9 mouse cellular contexts compared by ENCODE assay signal in the genomic region with DNA sequence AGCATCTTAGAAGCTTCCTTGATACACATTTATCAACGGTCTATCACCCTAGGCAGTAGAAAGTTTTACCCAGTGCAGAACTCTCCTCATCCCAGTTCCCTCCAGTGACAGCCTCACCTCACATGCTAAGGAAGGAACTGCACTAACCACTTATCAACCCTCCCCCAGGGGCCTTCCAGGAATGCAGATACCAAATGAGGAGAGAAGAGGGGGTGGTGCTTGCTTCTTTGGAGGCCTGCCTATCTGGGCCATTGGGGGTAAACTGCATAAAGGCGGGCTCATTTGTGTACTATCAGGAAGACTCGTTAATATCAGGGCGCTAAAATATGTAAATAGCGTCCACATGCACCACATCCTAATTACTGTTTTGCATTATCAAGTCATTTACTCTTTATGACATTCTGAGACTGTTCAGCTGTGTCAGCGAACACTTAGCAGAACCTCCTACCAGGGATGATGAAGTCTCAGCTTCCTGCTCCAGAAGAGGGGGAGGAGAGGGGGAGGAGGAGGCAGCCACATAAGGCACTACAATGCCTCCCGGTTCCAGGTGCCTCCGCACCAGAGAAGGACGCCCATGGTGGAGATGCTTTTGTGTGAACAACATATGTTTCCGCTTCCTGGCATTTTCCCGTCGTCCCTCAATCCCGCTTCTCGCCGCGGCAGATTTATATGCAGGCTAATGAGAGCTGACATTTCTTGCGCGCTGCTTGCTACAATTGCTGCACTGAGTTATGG.
DNase-seq lines count a peak whose midpoint lies in the region; ATAC-seq and TF ChIP-seq lines count a peak whose summit lies in the region.
"Had no signal": no experiment of that assay in that cellular context is flagged by ENCODE, and none has a peak within 500 bp of the region (broad histone marks: within the 10 kb centered on the region; RNA-seq: fewer than 3 reads in every experiment).

No protein-coding gene starts in this region.

- 40% methylated on average over 18 of the region's 18 CpGs for WGBS in lung, embryonic 15.5 days
- WGBS in embryonic facial prominence, embryonic 14.5 days, result 42% methylated on average over 18 of the region's 18 CpGs
- WGBS in olfactory bulb, adult 2 months, result 25% methylated on average over 18 of the region's 18 CpGs
- 48% methylated on average over 18 of the region's 18 CpGs for WGBS in thymus, adult 2 months

- H3K27me3 ChIP-seq in lung, embryonic 15.5 days, result no peaks in the 10 kb centered on the region
- no peaks in the 10 kb centered on the region for H3K27me3 ChIP-seq in embryonic facial prominence, embryonic 14.5 days (replicated peaks; ENCODE audit: control insufficient read depth, insufficient read depth, low read length)
- H3K27me3 ChIP-seq in thymus, adult 2 months (ENCODE audit: control insufficient read depth, insufficient read depth, low read length), result no peaks in the 10 kb centered on the region

- H3K4me1 ChIP-seq in lung, embryonic 15.5 days, result 0 out of 2 replicates have a peak, but pooled peaks cover 3% of the 10 kb centered on the region
- peaks cover 5% of the 10 kb centered on the region; the same call in 1 of the 2 replicates for H3K4me1 ChIP-seq in embryonic facial prominence, embryonic 14.5 days (ENCODE audit: control insufficient read depth, insufficient read depth, low read length)
- H3K4me1 ChIP-seq in olfactory bulb, adult 2 months (ENCODE audit: control insufficient read depth, insufficient read depth, low read length), result peaks cover 10% of the 10 kb centered on the region
- H3K4me1 ChIP-seq in thymus, adult 2 months (replicated peaks; ENCODE audit: control insufficient read depth, insufficient read depth, low read length), result no peaks in the 10 kb centered on the region

- no peak for TF ChIP-seq CTCF in olfactory bulb, adult 2 months (IDR thresholded peaks at IDR 0.05; ENCODE audit: insufficient read depth, low read depth, low read length)
- TF ChIP-seq CTCF in thymus, adult 2 months (IDR thresholded peaks at IDR 0.05; ENCODE audit: borderline replicate concordance, control insufficient read depth, extremely low read depth, insufficient read depth, low read length, poor library complexity), result no peak
- no peak for TF ChIP-seq CTCF in gastrocnemius, adult 2 months (IDR thresholded peaks at IDR 0.05)

- H3K9me3 ChIP-seq in lung, embryonic 15.5 days, result no peaks in the 10 kb centered on the region
- H3K9me3 ChIP-seq in embryonic facial prominence, embryonic 14.5 days (ENCODE audit: control insufficient read depth, low read length), result no peaks in the 10 kb centered on the region

- no peak for TF ChIP-seq POLR2A in olfactory bulb, adult 2 months (IDR thresholded peaks at IDR 0.05; ENCODE audit: insufficient read depth, low read depth, low read length)
- no peak for TF ChIP-seq POLR2A in thymus, adult 2 months (IDR thresholded peaks at IDR 0.05; ENCODE audit: control insufficient read depth, extremely low read depth, insufficient read depth, low read length, poor library complexity)

- H3K9ac ChIP-seq in lung, embryonic 15.5 days, result no peak overlapping the region
- H3K9ac ChIP-seq in embryonic facial prominence, embryonic 14.5 days (ENCODE audit: low read depth, low read length), result no peak overlapping the region
- H3K9ac ChIP-seq: liver, embryonic 14.5 days had no signal

- H3K27ac ChIP-seq in lung, embryonic 15.5 days, result no peak overlapping the region
- no peak overlapping the region for H3K27ac ChIP-seq in embryonic facial prominence, embryonic 14.5 days (replicated peaks; ENCODE audit: low read depth, low read length)
- no peak overlapping the region for H3K27ac ChIP-seq in olfactory bulb, adult 2 months (ENCODE audit: insufficient read depth, low read depth, low read length)
- no peak overlapping the region for H3K27ac ChIP-seq in thymus, adult 2 months (ENCODE audit: control insufficient read depth, insufficient read depth, low read length)
- no peak overlapping the region for H3K27ac ChIP-seq in gastrocnemius, adult 2 months
- H3K27ac ChIP-seq: liver, embryonic 14.5 days had no signal

- H3K4me2 ChIP-seq in lung, embryonic 15.5 days, result peak overlapping the region; percentile 26
- H3K4me2 ChIP-seq in embryonic facial prominence, embryonic 14.5 days (ENCODE audit: low read depth, low read length), result peak overlapping the region; percentile 44

- H3K4me3 ChIP-seq in lung, embryonic 15.5 days, result no peak overlapping the region
- peak overlapping the region; percentile 11; the same call in 1 of the 2 replicates for H3K4me3 ChIP-seq in embryonic facial prominence, embryonic 14.5 days (ENCODE audit: low read depth, low read length)
- peak overlapping the region; percentile 13; the same call in 1 of the 2 replicates for H3K4me3 ChIP-seq in olfactory bulb, adult 2 months (ENCODE audit: insufficient read depth, low read depth, low read length)
- H3K4me3 ChIP-seq in thymus, adult 2 months (ENCODE audit: control insufficient read depth, insufficient read depth, low read length), result no peak overlapping the region
- H3K4me3 ChIP-seq in gastrocnemius, adult 2 months, result no peak overlapping the region

- H3K36me3 ChIP-seq in lung, embryonic 15.5 days, result no peaks in the 10 kb centered on the region
- no peaks in the 10 kb centered on the region for H3K36me3 ChIP-seq in embryonic facial prominence, embryonic 14.5 days (ENCODE audit: control insufficient read depth, insufficient read depth, low read length)
- H3K36me3 ChIP-seq in thymus, adult 2 months (ENCODE audit: control insufficient read depth, insufficient read depth, low read length), result no peaks in the 10 kb centered on the region

- intact Hi-C loops in gastrocnemius, adult 2 months (cut with DNase I), result no loop called here

- DNase-seq in lung, postnatal 25 days (ENCODE audit: low spot score), result no peak
- DNase-seq in embryonic facial prominence, embryonic 14.5 days (ENCODE audit: low spot score), result peak; percentile 23
- DNase-seq in layer of hippocampus, adult 8-10 months (ENCODE audit: low spot score in 2 of 2), result peak; percentile 61 to 63
- no peak for DNase-seq in thymus, adult 2 months
- DNase-seq in gastrocnemius, adult 2 months, result no peak

- ATAC-seq in lung, embryonic 15.5 days (ENCODE audit: borderline replicate concordance, extremely low read depth, low FRiP score, low TSS enrichment), result no peak
- ATAC-seq in embryonic facial prominence, embryonic 14.5 days (ENCODE audit: low read depth), result no peak
- ATAC-seq in megakaryocyte, adult 5-6 weeks (ENCODE audit: poor library complexity, severe bottlenecking), result no peak

Comparison
In these comparisons a context has a peak if more than half of its experiments do, and no peak if none do; other contexts are left out.
1. H3K4me3 ChIP-seq: peak in embryonic facial prominence, embryonic 14.5 days (single experiment) and olfactory bulb, adult 2 months (single experiment); none in lung, embryonic 15.5 days (single experiment), thymus, adult 2 months (single experiment) and gastrocnemius, adult 2 months (single experiment).
2. DNase-seq: peak in embryonic facial prominence, embryonic 14.5 days (single experiment) and layer of hippocampus, adult 8-10 months (2 of 2); none in lung, postnatal 25 days (single experiment), thymus, adult 2 months (single experiment) and gastrocnemius, adult 2 months (single experiment).